Mouse (Mus musculus): ENCODE measurements around the gene Krt81. TPM values are rescaled to one million over a fixed set of nuclear protein-coding genes. Genes with fewer than 3 reads are reported as not detected.

The Krt81 gene
- polyA plus RNA-seq (2012; rRNA removed): not detected in 2 replicates

- no peak for DNase-seq
- TF ChIP-seq POLR2A (IDR thresholded peaks at IDR 0.05; ENCODE audit: borderline replicate concordance, insufficient read depth, low read length): no peak
- TF ChIP-seq CTCF (IDR thresholded peaks at IDR 0.05; ENCODE audit: borderline replicate concordance, insufficient read depth, low read depth, low read length): no peak
- Histone ChIP-seq H3K4me3 (replicated peaks; ENCODE audit: insufficient read depth, low read depth, low read length) (no peak within 1 kb of the TSS), H3K4me1 (ENCODE audit: control insufficient read depth, insufficient read depth, low read length) (no peaks in the 10 kb centered on the region), H3K27me3 (ENCODE audit: control insufficient read depth, insufficient read depth, low read length) (no peaks in the 10 kb centered on the region), H3K27ac (ENCODE audit: insufficient read depth, low read length) (no peak within 1 kb of the TSS)
- WGBS: 85% methylated on average over 13 of the region's 13 CpGs
Observed at GRCm38 (mm10) chr15:101463651-101464050, at the start of gene Krt81. Gene Krt81, minus strand, starts transcription at chr15:101463751.

GRCm38 (mm10) chr15:101508247-101508646 is 44.7 kb upstream of the Krt81 start:
- H3K4me1 ChIP-seq (ENCODE audit: control insufficient read depth, insufficient read depth, low read length): no peaks in the 10 kb centered on the region
- no peak overlapping the region for H3K27ac ChIP-seq (ENCODE audit: insufficient read depth, low read length)
- WGBS: 79% methylated on average over 9 of the region's 9 CpGs

GRCm38 (mm10) chr15:101506896-101507758 is 43.6 kb upstream of the Krt81 start:
- Histone ChIP-seq H3K4me3 (replicated peaks; ENCODE audit: insufficient read depth, low read depth, low read length) (no peak overlapping the region), H3K27ac (ENCODE audit: insufficient read depth, low read length) (no peak overlapping the region), H3K27me3 (ENCODE audit: control insufficient read depth, insufficient read depth, low read length) (no peaks in the 10 kb centered on the region), H3K4me1 (ENCODE audit: control insufficient read depth, insufficient read depth, low read length) (no peaks in the 10 kb centered on the region)
- WGBS: 30% methylated on average over 14 of the region's 14 CpGs
- no peak for TF ChIP-seq POLR2A (IDR thresholded peaks at IDR 0.05; ENCODE audit: borderline replicate concordance, insufficient read depth, low read length)
- TF ChIP-seq CTCF (IDR thresholded peaks at IDR 0.05; ENCODE audit: borderline replicate concordance, insufficient read depth, low read depth, low read length): no peak
- peak in 1 of 2 experiments; percentile 4 for DNase-seq

More at GRCm38 (mm10) chr15:101508247-101508646, 44.7 kb upstream of the Krt81 start:
- Histone ChIP-seq H3K27me3 (ENCODE audit: control insufficient read depth, insufficient read depth, low read length) (no peaks in the 10 kb centered on the region), H3K4me3 (replicated peaks; ENCODE audit: insufficient read depth, low read depth, low read length) (no peak overlapping the region)
- DNase-seq: no peak
- TF ChIP-seq POLR2A (IDR thresholded peaks at IDR 0.05; ENCODE audit: borderline replicate concordance, insufficient read depth, low read length): no peak
- no peak for TF ChIP-seq CTCF (IDR thresholded peaks at IDR 0.05; ENCODE audit: borderline replicate concordance, insufficient read depth, low read depth, low read length)

- Histone ChIP-seq H3K27ac (ENCODE audit: insufficient read depth, low read length) (no peak overlapping the region), H3K4me3 (replicated peaks; ENCODE audit: insufficient read depth, low read depth, low read length) (no peak overlapping the region), H3K27me3 (ENCODE audit: control insufficient read depth, insufficient read depth, low read length) (no peaks in the 10 kb centered on the region), H3K4me1 (ENCODE audit: control insufficient read depth, insufficient read depth, low read length) (no peaks in the 10 kb centered on the region)
- peak; percentile 21 to 28 for DNase-seq
- WGBS: 88% methylated on average over 2 of the region's 2 CpGs
- TF ChIP-seq POLR2A (IDR thresholded peaks at IDR 0.05; ENCODE audit: borderline replicate concordance, insufficient read depth, low read length) (no peak), CTCF (IDR thresholded peaks at IDR 0.05; ENCODE audit: borderline replicate concordance, insufficient read depth, low read depth, low read length) (peak; percentile 53; the same call in 1 of the 2 replicates)
Observed at GRCm38 (mm10) chr15:101497181-101497580, 33.6 kb upstream of the Krt81 start.

- TF ChIP-seq POLR2A (IDR thresholded peaks at IDR 0.05; ENCODE audit: borderline replicate concordance, insufficient read depth, low read length): no peak
- TF ChIP-seq CTCF (IDR thresholded peaks at IDR 0.05; ENCODE audit: borderline replicate concordance, insufficient read depth, low read depth, low read length): no peak
- Histone ChIP-seq H3K27me3 (ENCODE audit: control insufficient read depth, insufficient read depth, low read length) (no peaks in the 10 kb centered on the region), H3K27ac (ENCODE audit: insufficient read depth, low read length) (no peak overlapping the region), H3K4me3 (replicated peaks; ENCODE audit: insufficient read depth, low read depth, low read length) (no peak overlapping the region), H3K4me1 (ENCODE audit: control insufficient read depth, insufficient read depth, low read length) (no peaks in the 10 kb centered on the region)
- WGBS: 64% methylated on average over 8 of the region's 8 CpGs
- no peak for DNase-seq
Observed at GRCm38 (mm10) chr15:101495266-101495665, 31.7 kb upstream of the Krt81 start.

- TF ChIP-seq CTCF (IDR thresholded peaks at IDR 0.05; ENCODE audit: borderline replicate concordance, insufficient read depth, low read depth, low read length): no peak
- no peak for TF ChIP-seq POLR2A (IDR thresholded peaks at IDR 0.05; ENCODE audit: borderline replicate concordance, insufficient read depth, low read length)
- H3K4me3 ChIP-seq (replicated peaks; ENCODE audit: insufficient read depth, low read depth, low read length): no peak overlapping the region
- 54% methylated on average over 1 of the region's 1 CpGs for WGBS
Observed at GRCm38 (mm10) chr15:101494203-101494602, 30.7 kb upstream of the Krt81 start.

GRCm38 (mm10) chr15:101493713-101494112 is 30.2 kb upstream of the Krt81 start:
- no peak for TF ChIP-seq CTCF (IDR thresholded peaks at IDR 0.05; ENCODE audit: borderline replicate concordance, insufficient read depth, low read depth, low read length)
- no peak for TF ChIP-seq POLR2A (IDR thresholded peaks at IDR 0.05; ENCODE audit: borderline replicate concordance, insufficient read depth, low read length)
- H3K4me1 ChIP-seq (ENCODE audit: control insufficient read depth, insufficient read depth, low read length): no peaks in the 10 kb centered on the region
- 94% methylated on average over 6 of the region's 6 CpGs for WGBS
- H3K4me3 ChIP-seq (replicated peaks; ENCODE audit: insufficient read depth, low read depth, low read length): no peak overlapping the region
- H3K27ac ChIP-seq (ENCODE audit: insufficient read depth, low read length): no peak overlapping the region
- no peak for DNase-seq
- no peaks in the 10 kb centered on the region for H3K27me3 ChIP-seq (ENCODE audit: control insufficient read depth, insufficient read depth, low read length)

More at GRCm38 (mm10) chr15:101494203-101494602, 30.7 kb upstream of the Krt81 start:
- Histone ChIP-seq H3K27me3 (ENCODE audit: control insufficient read depth, insufficient read depth, low read length) (no peaks in the 10 kb centered on the region), H3K27ac (ENCODE audit: insufficient read depth, low read length) (no peak overlapping the region), H3K4me1 (ENCODE audit: control insufficient read depth, insufficient read depth, low read length) (no peaks in the 10 kb centered on the region)
- no peak for DNase-seq

- WGBS: 86% methylated on average over 8 of the region's 8 CpGs
- Histone ChIP-seq H3K27me3 (ENCODE audit: control insufficient read depth, insufficient read depth, low read length) (no peaks in the 10 kb centered on the region), H3K4me1 (ENCODE audit: control insufficient read depth, insufficient read depth, low read length) (no peaks in the 10 kb centered on the region), H3K27ac (ENCODE audit: insufficient read depth, low read length) (no peak overlapping the region), H3K4me3 (replicated peaks; ENCODE audit: insufficient read depth, low read depth, low read length) (no peak overlapping the region)
- DNase-seq: no peak
- TF ChIP-seq CTCF (IDR thresholded peaks at IDR 0.05; ENCODE audit: borderline replicate concordance, insufficient read depth, low read depth, low read length) (no peak), POLR2A (IDR thresholded peaks at IDR 0.05; ENCODE audit: borderline replicate concordance, insufficient read depth, low read length) (no peak)
Observed at GRCm38 (mm10) chr15:101492718-101493117, 29.2 kb upstream of the Krt81 start.

All from cerebellum, adult 2 months (tissue).